Mouse (Mus musculus) megakaryocyte, embryonic 14.5 days (primary cell): ENCODE results near the gene Cntn1. TPM values are rescaled to one million over a fixed set of nuclear protein-coding genes. Genes with fewer than 3 reads are reported as not detected.

Experiments
- H3K27me3 ChIP-seq: replicated peaks from 2 replicates; pipeline ENCODE3; 2012; ENCODE audit warnings: inconsistent platforms
- H3K36me3 ChIP-seq: replicated peaks from 2 replicates; pipeline ENCODE3; 2012; ENCODE audit warnings: low read length, inconsistent platforms, mixed read lengths
- H3K4me1 ChIP-seq: 2 replicates; pipeline ENCODE4 v1.6.1; 2012; ENCODE audit warnings: inconsistent platforms
- H3K4me3 ChIP-seq: replicated peaks from 2 replicates; pipeline ENCODE3; 2012; ENCODE audit warnings: moderate library complexity, mild to moderate bottlenecking, inconsistent platforms
- H3K9me3 ChIP-seq: 2 replicates; pipeline ENCODE4 v1.6.1; 2012; ENCODE audit warnings: inconsistent platforms
- FLI1 ChIP-seq: IDR thresholded peaks from 2 replicates; pipeline ENCODE4 v1.6.1; 2012; ENCODE audit warnings: low read length, inconsistent platforms, mixed read lengths
- GATA1 ChIP-seq: IDR thresholded peaks from 3 replicates; pipeline ENCODE4 v1.6.1; 2012; ENCODE audit warnings: mixed read lengths, low read length, inconsistent platforms, borderline replicate concordance
- polyA plus RNA-seq: library from polyadenylated mRNA; stranded (reverse); fragments of >175 nt; gene quantifications from 2 replicates; pipeline ENCODE4 v1.2.3, GENCODE M21; 2012; ENCODE audit warnings: low replicate concordance; ENCODE audit not compliant: insufficient read depth

Gene Cntn1
- polyA plus RNA-seq, 1 experiment, result not detected

DNA sequence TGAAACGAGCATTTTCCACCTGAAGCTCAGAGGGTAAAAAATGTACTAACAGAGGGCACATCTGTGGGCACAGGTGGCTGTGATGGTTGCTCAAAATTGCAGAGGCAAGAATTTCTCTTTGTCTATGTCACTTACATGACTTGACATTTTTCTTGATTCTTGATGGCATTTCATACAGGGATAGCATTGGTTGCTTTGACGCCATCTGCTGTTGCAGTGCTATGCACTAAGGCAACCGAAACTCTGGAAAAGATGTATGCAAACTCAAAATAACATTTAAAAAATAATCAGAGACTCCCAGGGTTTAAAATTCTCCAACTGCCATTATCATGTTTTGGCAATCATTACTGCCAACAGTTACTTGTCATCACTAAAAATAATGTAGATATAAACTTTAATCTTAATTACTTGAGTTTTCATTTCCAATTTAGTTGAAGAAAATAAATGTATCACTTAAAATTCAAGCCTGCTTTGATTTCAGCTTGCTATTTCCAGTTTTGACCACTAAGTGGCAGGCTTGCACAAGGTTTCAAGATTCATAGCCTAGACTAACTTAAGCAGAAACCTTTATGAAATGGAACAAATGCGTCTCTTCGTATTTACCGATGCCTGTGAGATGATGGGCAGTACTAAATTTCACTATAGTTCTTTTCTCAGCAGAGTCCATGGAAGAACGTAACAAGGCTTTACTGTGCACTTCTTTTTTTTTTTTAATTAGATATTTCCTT, 214.2 kb downstream of the Cntn1 start:
- TF ChIP-seq FLI1 (no peak), GATA1 (no peak)
- H3K9me3 ChIP-seq, result no peaks in the 10 kb centered on the region
- no peaks in the 10 kb centered on the region for H3K27me3 ChIP-seq
- H3K4me3 ChIP-seq, result no peak overlapping the region
- H3K36me3 ChIP-seq, result no peaks in the 10 kb centered on the region
- no peaks in the 10 kb centered on the region for H3K4me1 ChIP-seq

GRCm38 (mm10) chr15:92268341-92268740, 217.4 kb downstream of the Cntn1 start:
- TF ChIP-seq FLI1 (no peak), GATA1 (no peak)

DNA sequence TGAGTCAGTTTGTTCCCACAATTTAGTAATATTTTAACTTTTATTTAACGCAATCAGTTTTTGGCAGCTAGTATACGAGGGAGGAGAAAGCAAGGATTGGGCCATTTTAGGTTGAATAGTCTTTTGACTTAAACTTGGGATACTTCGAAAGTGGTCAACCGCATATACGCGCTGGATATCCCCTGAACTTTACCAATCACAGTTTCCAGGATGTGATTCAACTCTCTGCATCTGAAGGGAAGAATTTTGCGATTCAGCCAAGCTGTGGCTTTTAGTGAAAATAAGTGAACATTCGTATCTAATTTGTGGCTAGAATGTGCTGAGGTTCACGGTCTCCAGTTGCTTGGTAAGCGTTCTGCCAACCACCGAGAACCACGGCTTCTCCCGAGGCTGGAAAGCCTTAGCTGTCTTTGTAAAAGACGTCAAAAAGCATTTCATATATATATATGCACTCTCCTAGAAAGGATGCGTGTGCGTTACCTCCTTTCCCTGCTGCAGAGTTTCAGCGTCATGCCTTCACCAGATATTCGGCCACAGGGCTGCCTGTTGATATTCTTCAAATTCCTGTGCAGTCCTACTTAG, 217.9 kb downstream of the Cntn1 start:
- Histone ChIP-seq H3K4me3 (no peak overlapping the region), H3K4me1 (no peaks in the 10 kb centered on the region), H3K36me3 (no peaks in the 10 kb centered on the region), H3K27me3 (no peaks in the 10 kb centered on the region), H3K9me3 (peaks cover 5% of the 10 kb centered on the region; the same call in 1 of the 2 replicates)
- TF ChIP-seq GATA1 (no peak), FLI1 (no peak)

More at GRCm38 (mm10) chr15:92268341-92268740, 217.4 kb downstream of the Cntn1 start:
- Histone ChIP-seq H3K4me3 (no peak overlapping the region), H3K4me1 (no peaks in the 10 kb centered on the region), H3K9me3 (peaks cover 5% of the 10 kb centered on the region; the same call in 1 of the 2 replicates), H3K27me3 (no peaks in the 10 kb centered on the region), H3K36me3 (no peaks in the 10 kb centered on the region)

GRCm38 (mm10) chr15:92271801-92272365, 220.9 kb downstream of the Cntn1 start:
- no peaks in the 10 kb centered on the region for H3K4me1 ChIP-seq
- no peaks in the 10 kb centered on the region for H3K36me3 ChIP-seq
- peaks cover 5% of the 10 kb centered on the region; the same call in 1 of the 2 replicates for H3K9me3 ChIP-seq
- H3K27me3 ChIP-seq, result no peaks in the 10 kb centered on the region
- TF ChIP-seq GATA1 (no peak), FLI1 (no peak)
- H3K4me3 ChIP-seq, result no peak overlapping the region

DNA sequence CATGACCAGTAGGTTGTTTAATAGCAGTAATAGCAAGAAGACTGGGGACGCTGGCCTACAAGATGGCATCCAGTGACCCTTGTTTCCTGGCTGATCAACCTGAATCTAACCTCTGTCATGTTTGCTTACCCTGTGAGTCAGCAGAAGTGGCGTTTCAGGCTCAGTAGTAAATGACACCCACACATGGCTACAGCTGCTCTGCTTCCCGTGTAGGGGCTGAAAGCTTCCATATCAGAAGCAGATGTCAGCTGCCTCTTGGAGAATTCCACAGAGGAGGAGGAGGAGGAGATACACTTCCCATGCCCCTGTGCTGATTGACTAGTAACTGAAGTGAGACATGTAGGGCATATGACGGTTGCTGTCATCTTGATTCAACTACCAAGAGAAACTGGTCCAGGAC, 225.9 kb downstream of the Cntn1 start:
- no peaks in the 10 kb centered on the region; the same call in 1 of the 2 replicates for H3K9me3 ChIP-seq
- H3K36me3 ChIP-seq, result no peaks in the 10 kb centered on the region
- H3K4me1 ChIP-seq, result no peaks in the 10 kb centered on the region
- H3K4me3 ChIP-seq, result no peak overlapping the region
- TF ChIP-seq FLI1 (no peak), GATA1 (no peak)
- no peaks in the 10 kb centered on the region for H3K27me3 ChIP-seq

DNA sequence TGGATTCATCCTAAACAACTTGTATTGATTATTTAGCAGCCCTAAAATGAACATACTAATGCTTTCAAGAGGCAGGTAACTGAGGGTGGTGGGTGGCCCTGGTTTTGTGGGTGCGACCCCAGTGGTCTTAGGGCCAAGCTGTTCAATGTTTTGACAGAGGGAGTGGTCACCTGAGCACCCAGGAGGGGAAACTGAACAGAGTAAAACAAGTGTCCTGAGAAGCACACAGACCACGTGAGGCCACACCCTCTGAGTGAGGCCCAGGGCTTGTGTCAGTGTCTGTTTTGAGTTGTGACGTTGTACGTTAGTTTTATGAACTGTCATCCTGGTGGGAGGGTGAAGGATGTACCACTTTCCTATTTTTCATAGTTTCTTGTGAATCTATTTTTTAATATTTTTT, 227.0 kb downstream of the Cntn1 start:
- H3K36me3 ChIP-seq, result no peaks in the 10 kb centered on the region
- H3K9me3 ChIP-seq, result no peaks in the 10 kb centered on the region; the same call in 1 of the 2 replicates
- H3K4me3 ChIP-seq, result no peak overlapping the region
- TF ChIP-seq GATA1 (no peak), FLI1 (no peak)
- no peaks in the 10 kb centered on the region for H3K27me3 ChIP-seq
- no peaks in the 10 kb centered on the region for H3K4me1 ChIP-seq

GRCm38 (mm10) chr15:92280966-92281365, 230.0 kb downstream of the Cntn1 start:
- H3K36me3 ChIP-seq, result no peaks in the 10 kb centered on the region
- H3K4me3 ChIP-seq, result no peak overlapping the region
- no peaks in the 10 kb centered on the region for H3K4me1 ChIP-seq
- TF ChIP-seq FLI1, result no peak
- TF ChIP-seq GATA1, result no peak
- no peaks in the 10 kb centered on the region for H3K27me3 ChIP-seq
- H3K9me3 ChIP-seq, result no peaks in the 10 kb centered on the region; the same call in 1 of the 2 replicates

DNA sequence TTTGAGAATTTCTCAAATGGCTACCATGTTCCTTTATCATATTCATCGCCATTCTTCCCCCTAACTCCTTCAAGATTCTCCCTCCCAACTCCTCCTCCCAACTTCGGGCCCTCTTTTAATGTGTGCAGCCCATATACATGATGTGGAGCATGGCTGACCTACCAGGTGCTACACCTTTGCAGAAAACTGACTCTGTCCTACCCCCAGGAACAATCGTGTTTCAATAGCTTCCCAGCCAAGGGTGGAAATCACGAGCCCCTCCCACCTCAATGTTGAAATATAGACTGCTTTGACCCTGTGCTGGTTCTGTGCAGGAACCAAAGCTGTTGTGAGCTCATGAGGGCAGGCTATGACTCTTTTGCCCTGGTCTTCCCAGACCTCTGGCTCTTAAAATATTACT, 236.7 kb downstream of the Cntn1 start:
- no peak overlapping the region for H3K4me3 ChIP-seq
- H3K9me3 ChIP-seq, result peaks cover 11% of the 10 kb centered on the region
- no peaks in the 10 kb centered on the region for H3K27me3 ChIP-seq
- no peaks in the 10 kb centered on the region for H3K4me1 ChIP-seq
- TF ChIP-seq GATA1, result no peak
- TF ChIP-seq FLI1, result no peak
- H3K36me3 ChIP-seq, result no peaks in the 10 kb centered on the region

DNA sequence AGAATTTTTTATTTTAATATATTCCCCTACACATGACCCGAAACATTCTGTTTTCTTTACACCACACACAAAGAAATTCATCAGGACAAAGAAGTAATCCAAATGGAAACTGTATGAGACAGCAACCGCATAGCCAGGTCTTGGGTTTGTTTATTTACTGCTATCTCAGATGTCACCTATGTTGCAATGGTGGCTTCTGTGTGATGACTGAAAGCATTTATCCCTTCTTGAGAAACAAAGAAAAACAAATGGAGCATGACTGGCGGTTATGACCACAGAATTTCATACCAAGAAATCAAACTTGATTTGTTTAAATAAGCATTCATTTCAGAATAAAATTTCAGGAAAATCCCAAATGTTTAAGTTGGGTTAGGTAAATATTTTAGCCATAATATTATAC, 245.5 kb downstream of the Cntn1 start:
- Histone ChIP-seq H3K4me3 (no peak overlapping the region), H3K27me3 (no peaks in the 10 kb centered on the region), H3K4me1 (no peaks in the 10 kb centered on the region), H3K9me3 (peaks cover 13% of the 10 kb centered on the region), H3K36me3 (no peaks in the 10 kb centered on the region)
- TF ChIP-seq FLI1 (no peak), GATA1 (no peak)

DNA sequence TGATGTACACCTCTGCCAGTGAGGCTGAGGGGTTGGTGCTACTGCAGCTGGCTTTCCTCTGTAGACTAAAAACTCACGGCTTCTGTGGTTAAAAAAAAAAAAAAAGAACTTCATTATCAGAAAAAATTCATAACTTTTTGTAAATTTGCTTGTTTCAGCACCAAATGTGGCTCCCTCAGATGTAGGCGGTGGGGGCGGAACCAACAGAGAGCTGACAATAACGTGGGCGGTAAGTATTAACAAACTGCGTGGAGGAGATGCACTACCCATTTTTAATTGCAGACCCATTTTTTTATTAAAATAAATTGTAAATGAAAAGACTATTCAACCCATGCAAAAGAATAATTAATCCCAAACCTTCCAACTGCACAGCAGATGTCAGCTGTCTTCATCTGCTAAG, 251.8 kb downstream of the Cntn1 start:
- Histone ChIP-seq H3K27me3 (no peaks in the 10 kb centered on the region), H3K9me3 (peaks cover 7% of the 10 kb centered on the region; the same call in 1 of the 2 replicates), H3K4me3 (no peak overlapping the region), H3K4me1 (no peaks in the 10 kb centered on the region), H3K36me3 (no peaks in the 10 kb centered on the region)
- TF ChIP-seq GATA1 (no peak), FLI1 (no peak)
